10 mouse cellular contexts compared by ENCODE assay signal in genomic region chr9:20902174-20902491, GRCm38 (mm10). TPM values are rescaled to one million over a fixed set of nuclear protein-coding genes. Genes with fewer than 3 reads are reported as not detected.
DNase-seq lines count a peak whose midpoint lies in the region; ATAC-seq and TF ChIP-seq lines count a peak whose summit lies in the region.
"Had no signal": no experiment of that assay in that cellular context is flagged by ENCODE, and none has a peak within 500 bp of the region (broad histone marks: within the 10 kb centered on the region; RNA-seq: fewer than 3 reads in every experiment).

No protein-coding gene starts in this region.

- no peak overlapping the region for H3K4me3 ChIP-seq in heart, embryonic 16.5 days (ENCODE audit: low read length)
- H3K4me3 ChIP-seq in midbrain, postnatal 0 days (ENCODE audit: low read depth, low read length): no peak overlapping the region
- no peak overlapping the region for H3K4me3 ChIP-seq in midbrain, embryonic 10.5 days
- H3K4me3 ChIP-seq in liver, embryonic 14.5 days (ENCODE audit: insufficient read depth in 1 of 2, low read depth in 2 of 2, low read length in 2 of 2): no peak overlapping the region
- no peak overlapping the region for H3K4me3 ChIP-seq in hindbrain, postnatal 0 days (ENCODE audit: low read length)

- H3K4me2 ChIP-seq in heart, embryonic 16.5 days (ENCODE audit: low read depth, low read length): peak overlapping the region; percentile 36; the same call in 1 of the 2 replicates
- no peak overlapping the region for H3K4me2 ChIP-seq in midbrain, postnatal 0 days (ENCODE audit: low read depth, low read length, poor library complexity, severe bottlenecking)
- H3K4me2 ChIP-seq in liver, embryonic 14.5 days (ENCODE audit: low read depth): peak overlapping the region; percentile 46
- no peak overlapping the region for H3K4me2 ChIP-seq in hindbrain, postnatal 0 days (ENCODE audit: low read depth, low read length)

- peak overlapping the region; percentile 58 for H3K27ac ChIP-seq in heart, embryonic 16.5 days (ENCODE audit: low read length)
- no peak overlapping the region for H3K27ac ChIP-seq in midbrain, postnatal 0 days (ENCODE audit: low read depth, low read length)
- H3K27ac ChIP-seq in midbrain, embryonic 10.5 days (replicated peaks): no peak overlapping the region
- peak overlapping the region; percentile 29 for H3K27ac ChIP-seq in liver, embryonic 14.5 days
- H3K27ac ChIP-seq in hindbrain, postnatal 0 days: no peak overlapping the region

- TF ChIP-seq EP300 in liver, embryonic 14.5 days (IDR thresholded peaks at IDR 0.05; ENCODE audit: low read depth): no peak

- no peak for DNase-seq in heart, adult 8-10 months (ENCODE audit: low spot score)
- DNase-seq in midbrain, postnatal 0 days (ENCODE audit: low spot score): no peak
- no peak for DNase-seq in midbrain, embryonic 10.5 days (ENCODE audit: low spot score)
- DNase-seq in liver, embryonic 14.5 days (ENCODE audit: low read depth in 3 of 3, low spot score in 3 of 3): peak in 2 of 3 experiments; percentile 42 to 46
- no peak for DNase-seq in hindbrain, postnatal 0 days (ENCODE audit: low spot score)
- no peak for DNase-seq in cerebellum, postnatal 4 days (ENCODE audit: low spot score in 2 of 2)
- DNase-seq: cerebellum, adult 11-12 months; lung, adult 2 months; right cerebral cortex, postnatal 4 days had no signal

- H3K27me3 ChIP-seq in heart, embryonic 16.5 days (ENCODE audit: control insufficient read depth, insufficient read depth, low read length): no peaks in the 10 kb centered on the region
- no peaks in the 10 kb centered on the region for H3K27me3 ChIP-seq in midbrain, postnatal 0 days (ENCODE audit: insufficient read depth, low read length)
- H3K27me3 ChIP-seq in midbrain, embryonic 10.5 days (ENCODE audit: low read depth, poor library complexity, severe bottlenecking): no peaks in the 10 kb centered on the region
- no peaks in the 10 kb centered on the region for H3K27me3 ChIP-seq in liver, embryonic 14.5 days (ENCODE audit: control insufficient read depth, insufficient read depth, low read length)
- no peaks in the 10 kb centered on the region for H3K27me3 ChIP-seq in hindbrain, postnatal 0 days (ENCODE audit: insufficient read depth, low read length)

- H3K4me1 ChIP-seq in heart, embryonic 16.5 days (ENCODE audit: control insufficient read depth, insufficient read depth, low read length): peaks cover 15% of the 10 kb centered on the region
- H3K4me1 ChIP-seq in midbrain, postnatal 0 days (ENCODE audit: insufficient read depth, low read length): peaks cover 3% of the 10 kb centered on the region
- H3K4me1 ChIP-seq in midbrain, embryonic 10.5 days: peaks cover 9% of the 10 kb centered on the region
- H3K4me1 ChIP-seq in liver, embryonic 14.5 days (replicated peaks; ENCODE audit: control insufficient read depth in 2 of 2, insufficient read depth in 2 of 2, low read length in 1 of 2): peaks cover 7 to 19% of the 10 kb centered on the region in 2 experiments
- H3K4me1 ChIP-seq in hindbrain, postnatal 0 days (ENCODE audit: insufficient read depth, low read length): peaks cover 6% of the 10 kb centered on the region; the same call in 1 of the 2 replicates

- 12% methylated on average over 6 of the region's 6 CpGs for WGBS in heart, embryonic 16.5 days
- WGBS in midbrain, postnatal 0 days: 25% methylated on average over 6 of the region's 6 CpGs
- 43% methylated on average over 6 of the region's 6 CpGs for WGBS in midbrain, embryonic 10.5 days
- 7% methylated on average over 6 of the region's 6 CpGs for WGBS in liver, embryonic 14.5 days (ENCODE audit: insufficient replicate concordance)
- 34% methylated on average over 6 of the region's 6 CpGs for WGBS in hindbrain, postnatal 0 days

- no peak for TF ChIP-seq CTCF in midbrain, postnatal 0 days (IDR thresholded peaks at IDR 0.05)
- no peak for TF ChIP-seq CTCF in liver, embryonic 14.5 days (IDR thresholded peaks at IDR 0.05; ENCODE audit: low read depth)
- no peak for TF ChIP-seq CTCF in hindbrain, postnatal 0 days (IDR thresholded peaks at IDR 0.05; ENCODE audit: low read depth)

- H3K36me3 ChIP-seq in heart, embryonic 16.5 days (ENCODE audit: control insufficient read depth, insufficient read depth): peaks cover 22% of the 10 kb centered on the region
- H3K36me3 ChIP-seq in midbrain, postnatal 0 days (ENCODE audit: insufficient read depth, low read length): peaks cover 21% of the 10 kb centered on the region
- peaks cover 37% of the 10 kb centered on the region for H3K36me3 ChIP-seq in midbrain, embryonic 10.5 days
- peaks cover 22% of the 10 kb centered on the region for H3K36me3 ChIP-seq in liver, embryonic 14.5 days (replicated peaks; ENCODE audit: control insufficient read depth, insufficient read depth, low read depth)
- H3K36me3 ChIP-seq in hindbrain, postnatal 0 days (ENCODE audit: insufficient read depth, low read length): peaks cover 16% of the 10 kb centered on the region

- H3K9me3 ChIP-seq in heart, embryonic 16.5 days (replicated peaks; ENCODE audit: control insufficient read depth, low read length): no peaks in the 10 kb centered on the region
- H3K9me3 ChIP-seq in midbrain, postnatal 0 days (ENCODE audit: low read length): no peaks in the 10 kb centered on the region
- no peaks in the 10 kb centered on the region for H3K9me3 ChIP-seq in midbrain, embryonic 10.5 days (replicated peaks)
- no peaks in the 10 kb centered on the region for H3K9me3 ChIP-seq in liver, embryonic 14.5 days (ENCODE audit: control insufficient read depth, low read length)
- no peaks in the 10 kb centered on the region for H3K9me3 ChIP-seq in hindbrain, postnatal 0 days (ENCODE audit: low read length)

- peak overlapping the region; percentile 52; the same call in 1 of the 2 replicates for H3K9ac ChIP-seq in heart, embryonic 16.5 days (ENCODE audit: low read length)
- H3K9ac ChIP-seq in midbrain, postnatal 0 days (replicated peaks; ENCODE audit: low read length, poor library complexity, severe bottlenecking): 0 out of 2 replicates have a peak overlapping the region, but pooled peaks have one; percentile 13
- peak overlapping the region; percentile 20; the same call in 1 of the 2 replicates for H3K9ac ChIP-seq in liver, embryonic 14.5 days (replicated peaks)
- H3K9ac ChIP-seq in hindbrain, postnatal 0 days (replicated peaks; ENCODE audit: low read length): no peak overlapping the region

- ATAC-seq in heart, embryonic 16.5 days (replicated peaks; ENCODE audit: extremely low read depth, insufficient read depth, low FRiP score): no peak; the same call in 1 of the 2 replicates
- ATAC-seq in midbrain, postnatal 0 days (ENCODE audit: low FRiP score): no peak
- peak; percentile 63 for ATAC-seq in liver, embryonic 14.5 days (ENCODE audit: insufficient read depth)
- no peak for ATAC-seq in hindbrain, postnatal 0 days

RNA-seq across cellular contexts. Expression of gene Eif3g, which starts 3.7 kb away (rescaled TPM):
- 208 and 209 TPM in 2 replicates for polyA plus RNA-seq in heart, embryonic 16.5 days (2015; fragmentation: Nextera tagmentation; extraction: Ambion mirVana)
- 100 to 1,000 TPM; 106 to 121 (median 110) TPM for total RNA-seq in heart, adult 8-10 months (2022)
- 95.7 and 102 TPM in 2 replicates for total RNA-seq in midbrain, postnatal 0 days (2014; rRNA removed)
- 227 and 232 TPM in 2 replicates for polyA plus RNA-seq in midbrain, postnatal 0 days (2015; fragmentation: Nextera tagmentation; extraction: Ambion mirVana)
- polyA plus RNA-seq in midbrain, embryonic 10.5 days (2016; fragmentation: Nextera tagmentation; extraction: Ambion mirVana): 398 and 429 TPM in 2 replicates
- polyA plus RNA-seq in liver, embryonic 14.5 days (2012; rRNA removed): 74.2 and 104 TPM in 2 replicates
- 170 and 181 TPM in 2 replicates for polyA plus RNA-seq in liver, embryonic 14.5 days (2014; fragmentation: Nextera tagmentation; extraction: Ambion mirVana)
- 76.1 and 79.5 TPM in 2 replicates for total RNA-seq in hindbrain, postnatal 0 days (2014; rRNA removed)
- polyA plus RNA-seq in hindbrain, postnatal 0 days (2015; fragmentation: Nextera tagmentation; extraction: Ambion mirVana): 225 and 236 TPM in 2 replicates

RNA-seq across cellular contexts. Expression of gene Ppan, which starts 14.2 kb away (rescaled TPM):
- 36.4 and 44.3 TPM in 2 replicates for polyA plus RNA-seq in heart, embryonic 16.5 days (2015; fragmentation: Nextera tagmentation; extraction: Ambion mirVana)
- total RNA-seq in heart, adult 8-10 months (2022): 1 to 10 TPM; 7.0 to 7.4 (median 7.1) TPM
- 42.0 and 52.6 TPM in 2 replicates for total RNA-seq in midbrain, postnatal 0 days (2014; rRNA removed)
- 37.9 and 39.9 TPM in 2 replicates for polyA plus RNA-seq in midbrain, postnatal 0 days (2015; fragmentation: Nextera tagmentation; extraction: Ambion mirVana)
- 78.4 and 97.2 TPM in 2 replicates for polyA plus RNA-seq in midbrain, embryonic 10.5 days (2016; fragmentation: Nextera tagmentation; extraction: Ambion mirVana)
- 70.6 and 84.8 TPM in 2 replicates for polyA plus RNA-seq in liver, embryonic 14.5 days (2012; rRNA removed)
- 50.2 and 56.1 TPM in 2 replicates for polyA plus RNA-seq in liver, embryonic 14.5 days (2014; fragmentation: Nextera tagmentation; extraction: Ambion mirVana)
- 45.4 and 57.4 TPM in 2 replicates for total RNA-seq in hindbrain, postnatal 0 days (2014; rRNA removed)
- 36.8 and 44.1 TPM in 2 replicates for polyA plus RNA-seq in hindbrain, postnatal 0 days (2015; fragmentation: Nextera tagmentation; extraction: Ambion mirVana)

RNA-seq across cellular contexts. Expression of gene Angptl6, which starts 22.6 kb away (rescaled TPM):
- polyA plus RNA-seq in heart, embryonic 16.5 days (2015; fragmentation: Nextera tagmentation; extraction: Ambion mirVana): 3.8 and 4.0 TPM in 2 replicates
- 1 to 10 TPM; 3.7 to 5.7 (median 4.8) TPM for total RNA-seq in heart, adult 8-10 months (2022)
- total RNA-seq in midbrain, postnatal 0 days (2014; rRNA removed): 10.0 and 12.4 TPM in 2 replicates
- polyA plus RNA-seq in midbrain, postnatal 0 days (2015; fragmentation: Nextera tagmentation; extraction: Ambion mirVana): 13.4 and 17.0 TPM in 2 replicates
- polyA plus RNA-seq in midbrain, embryonic 10.5 days (2016; fragmentation: Nextera tagmentation; extraction: Ambion mirVana): 5.5 and 5.9 TPM in 2 replicates
- 8.1 and 9.3 TPM in 2 replicates for polyA plus RNA-seq in liver, embryonic 14.5 days (2012; rRNA removed)
- polyA plus RNA-seq in liver, embryonic 14.5 days (2014; fragmentation: Nextera tagmentation; extraction: Ambion mirVana): 6.8 and 7.6 TPM in 2 replicates
- 10.9 and 12.1 TPM in 2 replicates for total RNA-seq in hindbrain, postnatal 0 days (2014; rRNA removed)
- polyA plus RNA-seq in hindbrain, postnatal 0 days (2015; fragmentation: Nextera tagmentation; extraction: Ambion mirVana): 10.9 and 11.1 TPM in 2 replicates

RNA-seq across cellular contexts. Expression of gene A230050P20Rik, which starts 33.7 kb away (rescaled TPM):
- polyA plus RNA-seq in heart, embryonic 16.5 days (2015; fragmentation: Nextera tagmentation; extraction: Ambion mirVana): 11.4 and 13.4 TPM in 2 replicates
- total RNA-seq in heart, adult 8-10 months (2022): 1 to 10 TPM; 3.4 to 6.0 (median 4.8) TPM
- total RNA-seq in midbrain, postnatal 0 days (2014; rRNA removed): 21.5 and 30.6 TPM in 2 replicates
- 24.7 and 28.5 TPM in 2 replicates for polyA plus RNA-seq in midbrain, postnatal 0 days (2015; fragmentation: Nextera tagmentation; extraction: Ambion mirVana)
- 0.69 and 0.87 TPM in 2 replicates for polyA plus RNA-seq in midbrain, embryonic 10.5 days (2016; fragmentation: Nextera tagmentation; extraction: Ambion mirVana)
- 11.5 and 13.0 TPM in 2 replicates for polyA plus RNA-seq in liver, embryonic 14.5 days (2012; rRNA removed)
- polyA plus RNA-seq in liver, embryonic 14.5 days (2014; fragmentation: Nextera tagmentation; extraction: Ambion mirVana): 1.1 and 1.7 TPM in 2 replicates
- 22.8 and 26.0 TPM in 2 replicates for total RNA-seq in hindbrain, postnatal 0 days (2014; rRNA removed)
- polyA plus RNA-seq in hindbrain, postnatal 0 days (2015; fragmentation: Nextera tagmentation; extraction: Ambion mirVana): 32.7 and 34.1 TPM in 2 replicates

RNA-seq across cellular contexts. Expression of gene Dnmt1, which starts 57.6 kb away (rescaled TPM):
- 56.1 and 63.1 TPM in 2 replicates for polyA plus RNA-seq in heart, embryonic 16.5 days (2015; fragmentation: Nextera tagmentation; extraction: Ambion mirVana)
- 10 to 100 TPM; 10.8 to 14.5 (median 12.3) TPM for total RNA-seq in heart, adult 8-10 months (2022)
- 94.6 and 97.7 TPM in 2 replicates for total RNA-seq in midbrain, postnatal 0 days (2014; rRNA removed)
- 40.8 and 42.1 TPM in 2 replicates for polyA plus RNA-seq in midbrain, postnatal 0 days (2015; fragmentation: Nextera tagmentation; extraction: Ambion mirVana)
- 141 and 145 TPM in 2 replicates for polyA plus RNA-seq in midbrain, embryonic 10.5 days (2016; fragmentation: Nextera tagmentation; extraction: Ambion mirVana)
- 47.6 and 55.9 TPM in 2 replicates for polyA plus RNA-seq in liver, embryonic 14.5 days (2012; rRNA removed)
- polyA plus RNA-seq in liver, embryonic 14.5 days (2014; fragmentation: Nextera tagmentation; extraction: Ambion mirVana): 43.1 and 48.6 TPM in 2 replicates
- total RNA-seq in hindbrain, postnatal 0 days (2014; rRNA removed): 78.2 and 86.5 TPM in 2 replicates
- polyA plus RNA-seq in hindbrain, postnatal 0 days (2015; fragmentation: Nextera tagmentation; extraction: Ambion mirVana): 36.1 and 36.2 TPM in 2 replicates

Comparison
In these comparisons a context has a peak if more than half of its experiments do, and no peak if none do; other contexts are left out.
1. H3K27ac ChIP-seq: peak in heart, embryonic 16.5 days (single experiment) and liver, embryonic 14.5 days (single experiment); none in midbrain, postnatal 0 days (single experiment), midbrain, embryonic 10.5 days (single experiment) and hindbrain, postnatal 0 days (single experiment).
2. H3K4me2 ChIP-seq: peak in heart, embryonic 16.5 days (single experiment) and liver, embryonic 14.5 days (single experiment); none in midbrain, postnatal 0 days (single experiment) and hindbrain, postnatal 0 days (single experiment).
3. DNase-seq: peak in liver, embryonic 14.5 days (2 of 3); none in heart, adult 8-10 months (single experiment), midbrain, postnatal 0 days (single experiment), midbrain, embryonic 10.5 days (single experiment), hindbrain, postnatal 0 days (single experiment) and cerebellum, postnatal 4 days (0 of 2).